21 mouse cellular contexts compared by ENCODE assay signal in genomic region chr4:70934140-70934539, GRCm38 (mm10).
"Had no signal": no experiment of that assay in that cellular context is flagged by ENCODE, and none has a peak within 500 bp of the region (broad histone marks: within the 10 kb centered on the region; RNA-seq: fewer than 3 reads in every experiment).

No protein-coding gene starts in this region.

- DNase-seq: kidney, adult 11 months; kidney, adult 8-10 months; kidney, postnatal 10 days; kidney, postnatal 36 days; liver; retina, postnatal 1 day; right cerebral cortex, postnatal 25 days; spleen, adult 18-20 months; thymus, adult 2 months; thymus, postnatal 14 days; thymus, postnatal 4 days had no signal

- H3K4me3 ChIP-seq: kidney, embryonic 15.5 days; limb, embryonic 10.5 days; limb, embryonic 13.5 days; liver, embryonic 12.5 days; liver, embryonic 15.5 days; midbrain, embryonic 12.5 days; midbrain, embryonic 15.5 days; neural tube, embryonic 12.5 days; neural tube, embryonic 15.5 days had no signal

- H3K4me2 ChIP-seq: kidney, embryonic 15.5 days; limb, embryonic 13.5 days; liver, embryonic 12.5 days; liver, embryonic 15.5 days; midbrain, embryonic 12.5 days; midbrain, embryonic 15.5 days; neural tube, embryonic 12.5 days; neural tube, embryonic 15.5 days had no signal

- ATAC-seq: liver, embryonic 12.5 days; midbrain, embryonic 15.5 days had no signal

- H3K9ac ChIP-seq: kidney, embryonic 15.5 days; limb, embryonic 13.5 days; liver, embryonic 12.5 days; liver, embryonic 15.5 days; midbrain, embryonic 12.5 days; midbrain, embryonic 15.5 days; neural tube, embryonic 12.5 days; neural tube, embryonic 15.5 days had no signal

- H3K27ac ChIP-seq: kidney, embryonic 15.5 days; limb, embryonic 10.5 days; limb, embryonic 13.5 days; liver, embryonic 12.5 days; liver, embryonic 15.5 days; macrophage; midbrain, embryonic 12.5 days; midbrain, embryonic 15.5 days; neural tube, embryonic 12.5 days; neural tube, embryonic 15.5 days had no signal

- H3K9me3 ChIP-seq: kidney, embryonic 15.5 days; limb, embryonic 10.5 days; limb, embryonic 13.5 days; liver, embryonic 12.5 days; liver, embryonic 15.5 days; midbrain, embryonic 12.5 days; midbrain, embryonic 15.5 days; neural tube, embryonic 12.5 days; neural tube, embryonic 15.5 days had no signal

- H3K27me3 ChIP-seq: kidney, embryonic 15.5 days; limb, embryonic 13.5 days; liver, embryonic 12.5 days; liver, embryonic 15.5 days; midbrain, embryonic 12.5 days; midbrain, embryonic 15.5 days; neural tube, embryonic 12.5 days; neural tube, embryonic 15.5 days had no signal

- H3K4me1 ChIP-seq: kidney, embryonic 15.5 days; limb, embryonic 10.5 days; limb, embryonic 13.5 days; liver, embryonic 12.5 days; liver, embryonic 15.5 days; midbrain, embryonic 12.5 days; midbrain, embryonic 15.5 days; neural tube, embryonic 12.5 days; neural tube, embryonic 15.5 days had no signal

- H3K36me3 ChIP-seq: kidney, embryonic 15.5 days; limb, embryonic 10.5 days; limb, embryonic 13.5 days; liver, embryonic 12.5 days; liver, embryonic 15.5 days; midbrain, embryonic 12.5 days; midbrain, embryonic 15.5 days; neural tube, embryonic 12.5 days; neural tube, embryonic 15.5 days had no signal
